Mouse (Mus musculus): Measurements from ENCODE around the gene Dido1. TPM values are rescaled to one million over a fixed set of nuclear protein-coding genes. Genes with fewer than 3 reads are reported as not detected.
A peak's percentile ranks its signal among the peaks of the same experiment; 100 is the strongest.
"Not testable (repeated sequence)": the region's sequence is repeated elsewhere in the genome, so short reads cannot be mapped to it uniquely, and the experiment has no call there.

The Dido1 gene
- total RNA-seq, 2 experiments from 2014 or later = 37.4 to 42.9 TPM

- ATAC-seq (replicated peaks; ENCODE audit: poor library complexity) = peak; percentile 83
These were observed 15.0 kb upstream of the Dido1 start, which contains the start of gene Slc17a9 for GRCm38 (mm10) chr2:180724585-180725413. Gene Slc17a9, plus strand, starts transcription at chr2:180725263.

GRCm38 (mm10) chr2:180723865-180724264 is 14.1 kb upstream of the Dido1 start:
- ATAC-seq (replicated peaks; ENCODE audit: poor library complexity) = no peak

GRCm38 (mm10) chr2:180722748-180723147 is 12.9 kb upstream of the Dido1 start:
- ATAC-seq (replicated peaks; ENCODE audit: poor library complexity) = not testable (repeated sequence)

DNA sequence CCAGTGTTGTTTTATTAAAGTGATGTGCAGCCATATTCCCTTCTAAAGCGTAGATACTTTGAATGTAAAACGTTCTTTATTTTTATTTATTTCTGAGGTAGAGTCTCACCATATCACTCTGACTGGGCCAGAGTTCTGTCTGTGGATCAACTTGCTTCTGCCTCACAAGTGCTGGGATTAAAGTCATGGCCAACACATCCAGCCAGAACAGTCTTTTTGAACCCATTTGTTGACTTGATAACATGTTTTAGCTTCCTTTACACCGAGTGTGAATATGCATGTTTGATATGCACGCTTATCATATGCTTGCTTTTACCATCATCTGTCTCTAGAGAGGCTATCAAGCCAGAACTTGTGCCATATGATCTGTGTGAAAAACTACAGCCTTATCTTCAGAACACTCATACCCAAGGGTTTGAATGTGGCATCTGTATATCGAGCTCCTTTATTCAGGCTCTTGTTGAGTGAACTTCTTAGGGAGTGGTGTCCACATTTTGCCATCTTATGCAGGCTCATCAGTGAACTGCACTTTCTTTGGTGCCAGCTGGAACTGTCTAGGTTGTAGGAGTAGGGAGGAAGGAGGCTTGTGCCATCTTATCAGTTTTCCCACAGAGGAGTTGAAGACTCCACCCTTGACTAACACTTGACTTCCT is 2.4 kb upstream of the Dido1 start:
- peak; percentile 62 for ATAC-seq (replicated peaks; ENCODE audit: poor library complexity)

GRCm38 (mm10) chr2:180711527-180711926 is 1.7 kb upstream of the Dido1 start:
- no peak for ATAC-seq (replicated peaks; ENCODE audit: poor library complexity)

DNA sequence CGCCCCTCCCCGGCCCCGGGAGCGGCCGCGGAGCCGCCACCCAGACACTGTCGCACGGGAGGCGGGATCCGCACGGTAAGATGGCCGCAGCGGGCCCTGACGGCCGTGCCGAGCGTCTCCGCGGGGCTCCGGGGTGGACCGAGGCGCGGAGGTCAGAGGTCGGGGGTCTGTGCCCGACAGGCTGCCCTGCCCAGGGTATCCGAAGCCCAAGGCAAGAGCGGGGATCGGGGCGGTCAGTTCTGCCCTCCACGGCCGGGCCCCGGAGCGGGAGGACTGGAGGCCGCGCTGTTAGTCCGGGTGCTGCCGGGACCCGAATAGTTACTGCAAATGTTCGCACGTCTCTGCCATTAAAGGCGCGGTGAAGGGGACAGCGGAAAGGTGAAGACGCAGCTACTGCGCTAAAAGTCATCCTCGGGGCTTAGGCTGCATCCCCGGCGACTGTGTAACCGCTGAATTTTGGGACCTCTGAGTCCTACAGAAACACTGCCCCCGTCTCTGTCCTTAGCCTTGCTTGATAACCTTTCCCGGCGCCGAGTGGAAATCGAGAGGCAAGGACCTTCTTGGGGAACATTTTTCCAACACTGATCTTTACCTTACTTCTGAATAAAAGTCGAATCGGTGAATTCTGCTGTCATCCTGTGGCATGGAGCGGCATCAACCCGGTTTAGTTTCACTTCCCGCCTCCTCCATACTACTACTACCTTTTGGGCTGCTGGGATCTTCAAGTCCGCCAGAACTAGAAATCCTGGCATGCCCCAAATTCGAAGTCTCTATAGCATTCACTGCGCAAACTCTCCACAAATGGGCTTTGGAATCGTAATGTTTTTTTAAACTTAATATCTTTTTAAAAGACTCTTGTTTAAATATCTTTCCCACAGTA is 717 bp upstream of the Dido1 start:
- ATAC-seq (replicated peaks; ENCODE audit: poor library complexity) = no peak

- ATAC-seq (replicated peaks; ENCODE audit: poor library complexity) = peak; percentile 2; the same call in 1 of the 2 replicates
These were observed 526 bp downstream of the Dido1 start for GRCm38 (mm10) chr2:180709023-180709922.

- no peak for ATAC-seq (replicated peaks; ENCODE audit: poor library complexity)
These were observed 3.8 kb downstream of the Dido1 start for GRCm38 (mm10) chr2:180705975-180706374.

DNA sequence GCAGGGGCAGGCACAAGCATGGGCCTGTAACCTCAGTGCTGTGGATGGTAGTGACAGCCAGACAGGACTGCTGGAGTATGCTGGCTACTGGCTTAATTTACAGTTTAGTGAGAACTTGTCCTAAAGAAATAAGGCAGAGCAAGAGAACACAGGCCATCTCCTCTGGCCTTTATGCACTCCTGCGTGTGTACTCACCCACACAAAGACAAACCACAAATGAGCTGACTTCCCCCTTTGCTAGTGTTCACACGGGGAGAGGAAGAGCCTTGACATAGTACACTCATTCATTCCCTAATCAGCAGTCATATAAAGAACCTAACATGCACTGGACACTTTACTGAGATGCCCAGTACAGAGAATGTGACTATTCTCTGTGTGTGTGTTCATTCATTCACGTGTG is 4.7 kb downstream of the Dido1 start:
- peak; percentile 16 for ATAC-seq (replicated peaks; ENCODE audit: poor library complexity)

GRCm38 (mm10) chr2:180704591-180704990 is 5.2 kb downstream of the Dido1 start:
- no peak for ATAC-seq (replicated peaks; ENCODE audit: poor library complexity)

DNA sequence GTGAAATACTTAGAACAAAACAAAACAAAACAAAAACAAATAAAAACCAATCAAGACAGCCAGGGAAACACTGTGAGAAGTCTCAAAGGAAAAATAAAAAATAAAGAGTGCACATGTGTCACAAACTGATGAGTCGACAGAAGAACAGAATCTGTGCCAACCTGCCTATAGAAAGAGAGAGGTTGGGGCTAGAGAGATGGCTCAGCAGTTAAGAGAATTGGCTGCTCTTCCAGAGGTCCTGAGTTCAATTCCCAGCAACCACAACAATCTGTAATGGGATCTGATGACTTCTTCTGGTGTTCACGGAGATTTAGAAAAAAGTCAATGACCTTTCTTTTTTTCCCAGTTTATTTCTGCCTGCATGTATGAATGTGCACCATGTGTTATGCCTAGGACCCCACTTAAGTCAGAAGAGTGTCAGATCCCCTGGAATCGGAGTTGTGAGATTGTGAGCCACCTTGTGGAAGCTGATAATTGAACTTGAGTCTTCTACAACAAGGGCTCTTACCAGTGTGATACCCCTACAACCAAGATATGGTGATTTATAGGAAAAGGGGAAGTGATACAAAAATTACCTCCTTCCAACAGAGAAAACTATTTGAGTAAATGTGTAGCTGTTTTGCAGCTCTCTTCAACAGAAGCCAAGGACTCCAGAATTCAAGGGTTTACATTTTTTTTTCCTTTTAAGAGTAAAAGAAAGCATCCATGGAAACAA is 6.0 kb downstream of the Dido1 start:
- no peak for ATAC-seq (replicated peaks; ENCODE audit: poor library complexity)

GRCm38 (mm10) chr2:180703175-180703574 is 6.6 kb downstream of the Dido1 start:
- ATAC-seq (replicated peaks; ENCODE audit: poor library complexity) = no peak

- ATAC-seq (replicated peaks; ENCODE audit: poor library complexity) = peak; percentile 20
These were observed 7.1 kb downstream of the Dido1 start for GRCm38 (mm10) chr2:180702701-180703149.

- peak; percentile 68 for ATAC-seq (replicated peaks; ENCODE audit: poor library complexity)
These were observed 7.8 kb downstream of the Dido1 start for GRCm38 (mm10) chr2:180701767-180702621.

- peak; percentile 5; the same call in 1 of the 2 replicates for ATAC-seq (replicated peaks; ENCODE audit: poor library complexity)
These were observed 8.6 kb downstream of the Dido1 start for GRCm38 (mm10) chr2:180701053-180701766.

- ATAC-seq (replicated peaks; ENCODE audit: poor library complexity) = no peak
These were observed 9.3 kb downstream of the Dido1 start for GRCm38 (mm10) chr2:180700457-180700856.

GRCm38 (mm10) chr2:180695176-180695575 is 14.6 kb downstream of the Dido1 start:
- ATAC-seq (replicated peaks; ENCODE audit: poor library complexity) = peak; percentile 70

GRCm38 (mm10) chr2:180692630-180693029 is 17.2 kb downstream of the Dido1 start:
- peak; percentile 89 for ATAC-seq (replicated peaks; ENCODE audit: poor library complexity)

Measured in megakaryocyte progenitor cell, adult 5-6 weeks (primary cell).